Mouse (Mus musculus): ENCODE results near the gene Slc48a1. TPM values are rescaled to one million over a fixed set of nuclear protein-coding genes. Genes with fewer than 3 reads are reported as not detected.

Slc48a1 gene
- total RNA-seq, 2 experiments from 2014 or later = 165 to 196 TPM

DNA sequence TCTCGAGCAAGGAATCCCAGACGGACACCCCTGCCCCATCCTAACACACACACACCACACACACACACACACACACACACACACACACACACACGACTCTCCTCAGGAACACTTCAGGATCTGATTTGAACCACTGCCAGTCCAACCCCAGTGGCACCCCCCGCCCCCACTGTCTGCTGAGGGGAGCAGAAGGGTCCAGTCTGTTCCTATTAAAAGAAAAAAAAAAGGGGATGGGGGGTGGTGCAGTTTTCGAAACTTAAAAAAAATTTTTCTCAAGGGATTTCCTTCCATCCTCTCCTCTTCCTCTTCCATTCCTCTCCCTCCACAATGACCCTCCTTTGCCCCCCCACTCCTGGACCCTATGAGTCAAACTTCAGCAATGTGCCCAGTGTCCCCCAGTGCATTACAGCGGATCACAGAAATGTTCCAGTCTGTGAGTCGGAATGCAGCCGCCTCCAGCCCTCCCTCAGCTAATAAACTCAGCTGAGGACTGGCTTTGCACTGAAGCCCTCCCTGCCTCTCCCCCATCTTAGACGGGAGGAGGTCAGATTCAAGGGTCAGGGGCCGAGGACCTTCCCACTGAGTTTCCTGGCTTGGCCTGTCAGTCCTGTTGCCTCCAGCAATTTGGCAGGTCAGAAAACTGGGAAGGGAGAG is 53.8 kb downstream of the Slc48a1 start:
- intact Hi-C loops (cut with DNase I) = loop anchor here (5.0 kb wide), 1 partner anchor 45 kb away; no protein-coding TSS in a partner anchor
- DNase-seq (ENCODE audit: low spot score in 2 of 2) = no peak

GRCm38 (mm10) chr15:97832764-97833479 is 54.6 kb downstream of the Slc48a1 start:
- intact Hi-C loops (cut with DNase I) = loop anchor here (5.0 kb wide), 1 partner anchor 46 kb away; no protein-coding TSS in a partner anchor

GRCm38 (mm10) chr15:97836153-97836893 is 58.0 kb downstream of the Slc48a1 start:
- no peak for DNase-seq (ENCODE audit: low spot score in 2 of 2)
- intact Hi-C loops (cut with DNase I) = no loop called here

More at GRCm38 (mm10) chr15:97832764-97833479, 54.6 kb downstream of the Slc48a1 start:
- DNase-seq (ENCODE audit: low spot score in 2 of 2) = no peak

DNA sequence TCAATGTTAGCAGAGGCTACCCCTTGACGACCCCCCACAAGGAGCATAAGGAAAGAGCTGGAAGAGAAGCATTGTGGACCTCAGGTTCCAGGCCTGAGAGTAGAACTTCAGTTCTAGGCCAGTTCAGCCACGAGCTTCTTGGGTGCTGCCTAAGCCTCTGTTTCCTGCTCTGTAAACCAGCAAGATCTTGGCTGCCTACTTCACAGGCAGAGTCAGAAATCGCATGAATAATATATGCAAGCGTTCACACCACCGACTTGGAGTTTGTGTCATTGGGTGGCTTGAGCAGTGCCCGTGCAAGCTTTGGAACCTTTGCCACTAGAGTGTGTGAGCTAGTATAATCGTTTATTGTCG is 58.6 kb downstream of the Slc48a1 start:
- DNase-seq (ENCODE audit: low spot score in 2 of 2) = no peak
- intact Hi-C loops (cut with DNase I) = no loop called here

DNA sequence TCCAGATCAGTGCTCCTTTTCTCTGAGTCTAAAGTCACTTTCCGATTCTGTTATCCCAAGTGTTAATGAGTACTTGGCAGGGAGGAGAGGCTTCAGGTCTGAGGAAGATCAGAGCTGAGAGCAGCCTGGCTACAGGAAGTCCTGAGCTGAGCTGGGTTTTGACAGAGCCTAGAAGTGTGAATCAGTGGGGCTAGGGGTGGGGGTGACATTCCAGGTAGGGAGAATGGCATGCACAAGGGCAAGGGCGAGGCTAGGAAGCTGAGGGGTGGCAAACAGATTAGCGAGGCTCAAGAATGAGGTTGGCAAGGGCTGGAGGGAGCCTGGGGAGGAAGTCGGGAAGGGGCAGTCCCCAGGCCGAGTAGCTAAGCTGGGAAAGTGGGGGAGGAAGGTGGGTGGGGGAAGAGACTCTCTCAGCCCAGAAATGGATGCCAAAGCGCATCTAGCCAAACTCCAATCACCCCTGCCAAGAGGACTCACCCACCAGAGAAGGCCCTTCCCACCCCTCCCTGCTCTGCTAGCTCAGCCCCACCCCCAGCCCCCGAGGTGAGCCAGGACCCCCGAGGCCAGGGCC is 59.3 kb downstream of the Slc48a1 start:
- intact Hi-C loops (cut with DNase I) = no loop called here
- no peak for DNase-seq (ENCODE audit: low spot score in 2 of 2)

DNA sequence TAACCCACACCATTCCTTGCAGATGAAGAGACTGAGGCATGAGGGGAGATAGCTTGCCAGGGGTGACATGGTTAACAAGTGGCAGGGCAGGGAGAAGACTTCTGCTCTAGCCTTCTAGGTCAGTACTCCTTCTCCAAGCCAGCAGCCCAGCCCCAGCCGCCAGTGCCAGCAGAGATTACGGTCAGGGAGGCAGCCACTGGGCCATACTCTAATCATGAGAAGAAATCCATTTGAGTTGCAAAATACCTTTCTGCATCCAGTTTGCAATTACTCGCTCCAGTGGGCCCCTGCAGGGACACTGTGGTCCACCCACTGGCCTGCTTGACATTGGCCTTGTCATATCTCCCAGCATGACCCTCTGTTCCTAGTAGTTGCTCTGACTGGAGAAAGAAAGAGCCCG is 60.1 kb downstream of the Slc48a1 start:
- intact Hi-C loops (cut with DNase I) = no loop called here
- no peak for DNase-seq (ENCODE audit: low spot score in 2 of 2)

DNA sequence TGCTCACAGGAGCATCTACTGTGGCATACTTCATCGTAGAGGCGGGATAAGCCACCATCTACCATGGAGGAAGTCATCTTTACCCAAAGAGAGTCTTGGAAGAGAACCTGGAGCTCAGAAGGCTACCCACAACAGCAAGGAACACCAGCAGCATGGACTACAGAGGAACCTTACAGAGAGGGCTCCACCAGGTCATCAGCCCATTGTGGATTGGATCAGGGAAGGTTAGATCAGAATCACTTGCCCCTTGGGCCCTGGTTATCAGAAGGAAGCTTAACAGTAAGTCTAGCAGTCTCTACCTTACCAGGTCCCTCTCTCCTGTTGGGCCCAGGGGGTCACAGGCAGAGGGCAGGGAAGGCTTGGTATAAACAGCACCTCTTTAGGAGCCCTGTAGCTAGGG is 60.7 kb downstream of the Slc48a1 start:
- intact Hi-C loops (cut with DNase I) = no loop called here
- DNase-seq (ENCODE audit: low spot score in 2 of 2) = no peak

DNA sequence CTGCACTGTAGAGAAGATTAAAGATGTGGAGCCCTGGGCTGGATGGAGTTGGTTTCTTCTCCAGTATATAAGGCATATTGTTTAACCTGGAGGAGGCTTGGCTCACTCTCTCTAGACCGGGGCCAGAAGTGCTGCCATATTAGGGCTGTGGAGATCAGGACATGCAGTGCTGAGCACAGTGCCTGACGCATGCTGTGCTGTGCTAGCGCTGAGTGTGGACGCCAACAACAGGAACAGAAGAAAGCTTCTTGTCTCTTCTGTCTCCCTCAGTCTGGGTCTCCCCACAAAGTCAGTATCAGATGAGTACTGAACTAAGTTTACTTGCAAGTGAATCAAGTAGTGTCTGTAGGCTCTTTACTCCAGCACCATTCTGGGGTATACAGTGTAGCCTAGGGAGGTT is 61.2 kb downstream of the Slc48a1 start:
- DNase-seq (ENCODE audit: low spot score in 2 of 2) = no peak
- intact Hi-C loops (cut with DNase I) = no loop called here

- DNase-seq (ENCODE audit: low spot score in 2 of 2) = no peak
- intact Hi-C loops (cut with DNase I) = no loop called here
Measured at GRCm38 (mm10) chr15:97839991-97840455, 61.7 kb downstream of the Slc48a1 start.

DNA sequence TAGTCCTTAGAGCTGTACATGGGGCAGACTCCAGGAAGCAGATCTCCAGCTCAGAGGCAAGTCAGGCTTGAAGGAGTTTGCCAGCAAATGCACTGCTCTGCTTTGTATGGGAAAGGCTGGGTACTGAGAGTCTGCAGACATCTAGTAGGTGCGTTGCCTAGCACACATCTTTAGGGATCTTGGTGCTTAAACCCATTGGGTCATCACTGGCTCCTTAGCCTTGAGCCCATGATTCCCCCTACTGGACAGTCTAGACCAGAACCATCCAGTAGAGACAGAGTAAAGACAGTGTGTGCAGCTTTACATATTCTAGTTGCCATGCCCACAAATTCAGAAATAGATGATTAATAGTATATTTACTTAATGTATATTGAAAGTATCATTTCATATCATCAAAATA is 62.5 kb downstream of the Slc48a1 start:
- no peak for DNase-seq (ENCODE audit: low spot score in 2 of 2)
- intact Hi-C loops (cut with DNase I) = no loop called here

- intact Hi-C loops (cut with DNase I) = no loop called here
- DNase-seq (ENCODE audit: low spot score in 2 of 2) = no peak
Measured at GRCm38 (mm10) chr15:97841383-97841782, 63.1 kb downstream of the Slc48a1 start.

DNA sequence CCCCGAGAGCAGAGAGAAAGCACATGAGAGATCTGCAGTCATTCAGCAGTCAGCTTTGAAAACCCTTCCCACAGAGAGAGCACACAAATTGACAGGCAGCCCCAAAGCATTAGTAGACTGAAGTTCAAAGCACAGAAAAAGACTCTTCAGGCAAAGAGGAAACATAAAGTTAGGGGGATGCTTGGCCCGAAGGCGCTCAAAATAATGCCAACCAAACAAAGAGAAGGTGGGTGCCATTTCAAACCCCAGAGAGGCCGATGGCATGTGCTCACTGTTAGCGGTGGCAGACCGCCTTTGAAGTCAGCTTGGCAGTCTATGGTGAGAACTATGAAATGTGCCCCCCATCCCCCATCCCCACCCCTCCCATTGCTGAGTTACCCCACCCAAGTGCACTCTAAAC is 63.7 kb downstream of the Slc48a1 start:
- no peak for DNase-seq (ENCODE audit: low spot score in 2 of 2)
- intact Hi-C loops (cut with DNase I) = no loop called here

Other genes with a start within 250 kb of the Slc48a1 start
- gene Rpap3, start 72.7 kb upstream of the Slc48a1 start, total RNA-seq (2021) = 10 to 100 TPM; 27.1 to 28.2 TPM
- gene Endou, start 47.2 kb upstream of the Slc48a1 start, total RNA-seq (2021) = 1 to 10 TPM; 2.8 to 2.9 TPM
- 10 to 100 TPM; 35.7 to 52.9 TPM for gene Rapgef3, start 10.5 kb upstream of the Slc48a1 start, total RNA-seq (2021)
- gene Hdac7, start 66.0 kb downstream of the Slc48a1 start, total RNA-seq (2021) = 10 to 100 TPM; 21.4 to 36.4 TPM
- gene Vdr, start 132.1 kb downstream of the Slc48a1 start, total RNA-seq (2021) = under 1 TPM; 0.35 to 0.61 TPM
- gene Tmem106c, start 185.7 kb downstream of the Slc48a1 start, total RNA-seq (2021) = 10 to 100 TPM; 23.4 to 25.5 TPM
- gene Col2a1, start 226.2 kb downstream of the Slc48a1 start, total RNA-seq (2021) = under 1 TPM; 0.30 to 0.48 TPM